Mouse (Mus musculus) left cerebral cortex, adult 18-20 months (tissue): ENCODE results near the gene Atp8b5. TPM values are rescaled to one million over a fixed set of nuclear protein-coding genes. Genes with fewer than 3 reads are reported as not detected.

ENCODE experiments used
- DNase-seq, 2 experiments: peaks; one replicate each; pipeline ENCODE4 v3.0.0; 2021 to 2022; ENCODE audit warnings: low spot score in 2 of 2, mixed read lengths in 1 of 2
- total RNA-seq, 2 experiments: library from RNA; stranded (reverse); gene quantifications; 2 replicates each; pipeline ENCODE4 v1.2.3; 2021

Gene Atp8b5
- total RNA-seq, 2 experiments from 2014 or later: 0.19 to 0.44 TPM

DNA sequence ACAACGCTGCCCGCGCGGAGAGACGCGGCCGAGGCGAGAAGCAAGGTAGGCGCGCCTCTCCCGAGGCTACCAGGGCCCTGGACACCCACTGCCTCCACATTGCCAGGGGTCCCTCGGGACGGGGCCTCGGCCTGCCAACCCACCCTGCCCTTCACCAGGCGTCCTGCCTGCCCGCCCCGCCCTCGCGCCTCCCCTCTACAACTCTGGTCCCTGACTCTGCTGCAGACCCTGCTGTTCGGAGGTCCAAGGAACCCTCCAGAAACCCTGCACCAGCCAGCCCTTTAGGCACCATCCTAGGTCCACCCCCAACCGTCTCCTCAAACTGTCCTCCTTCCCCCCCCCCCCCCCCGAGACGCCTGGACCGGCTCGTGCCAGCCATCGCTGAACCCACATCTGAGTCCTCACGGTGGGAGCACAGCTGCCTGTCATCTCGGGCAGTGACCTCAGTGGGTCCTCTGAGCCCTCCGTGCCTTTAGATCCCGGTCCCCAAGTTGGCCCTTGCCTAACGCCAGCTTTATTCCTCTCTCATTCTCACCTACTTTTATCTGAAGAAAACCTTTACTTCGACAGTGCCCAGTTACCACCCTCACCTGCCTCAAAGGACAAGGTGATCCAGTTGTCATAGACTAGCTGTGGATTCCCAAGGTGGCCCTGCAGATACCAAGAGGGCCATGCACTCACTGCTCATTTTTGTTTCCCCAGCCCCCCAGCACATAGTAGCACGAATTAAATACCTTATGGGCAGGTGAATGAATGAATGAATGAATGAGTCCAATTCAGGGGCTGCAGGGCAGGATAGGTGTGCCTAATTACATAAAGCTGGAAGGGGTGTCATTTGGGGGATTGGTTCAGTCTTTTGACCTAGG lies 115.4 kb downstream of the Atp8b5 start:
- DNase-seq: no peak

DNA sequence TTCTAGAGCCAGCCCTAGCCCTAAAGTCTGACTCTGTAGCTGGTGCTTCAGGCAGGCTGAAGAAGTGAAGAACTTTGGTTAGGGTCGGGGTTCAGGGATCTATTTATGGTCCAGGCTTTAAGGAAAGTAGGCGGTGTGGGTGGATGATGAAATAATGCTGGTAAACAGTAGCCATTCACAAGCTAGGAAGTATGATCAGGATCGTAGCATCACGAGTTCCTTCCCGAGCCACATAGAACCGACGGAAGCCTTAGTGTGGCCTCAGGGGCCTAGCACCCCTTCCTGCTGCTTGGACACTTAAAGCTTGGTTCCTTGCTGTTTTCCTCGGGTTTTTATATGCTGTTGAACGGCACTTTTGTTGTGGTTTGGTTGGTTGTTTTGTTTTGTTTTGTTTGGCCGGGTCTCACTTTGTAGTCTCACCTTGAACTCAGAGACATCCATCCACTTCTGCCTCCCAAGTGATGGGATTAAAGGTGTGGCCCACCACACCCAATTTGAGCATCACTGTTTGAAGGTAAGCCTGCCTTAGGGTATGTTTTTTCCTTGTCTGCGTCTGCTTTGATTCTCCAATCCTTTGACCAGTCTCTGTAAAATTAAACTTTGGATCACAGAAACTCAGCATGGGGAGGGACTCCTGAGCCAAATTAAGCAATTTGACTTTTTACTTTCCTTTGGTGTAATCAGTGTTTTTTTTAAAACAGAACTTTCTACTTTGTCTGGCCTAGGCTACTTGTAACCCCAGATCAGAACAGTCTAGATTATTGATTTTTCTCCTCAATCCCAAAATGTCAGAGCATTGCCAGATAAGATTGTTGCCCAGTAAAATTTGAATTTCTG lies 116.5 kb downstream of the Atp8b5 start:
- no peak for DNase-seq

DNA sequence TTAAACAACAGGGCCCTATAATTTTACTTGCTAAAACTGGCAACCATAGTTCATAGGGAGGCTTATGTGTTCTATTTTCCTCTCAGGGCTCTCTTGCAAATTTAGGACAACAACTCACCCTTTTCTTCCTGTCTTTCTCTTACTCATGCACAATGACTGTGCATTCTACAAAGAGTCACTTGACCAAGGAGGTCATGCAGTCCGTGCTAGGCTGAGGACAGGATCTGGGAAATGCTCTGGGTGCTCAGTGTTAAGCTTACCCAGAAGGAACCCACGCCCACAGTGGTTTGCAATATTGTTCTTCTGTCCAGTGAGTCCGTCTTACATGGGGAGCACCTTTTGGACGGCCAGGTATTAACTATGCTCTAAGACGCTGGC lies 117.1 kb downstream of the Atp8b5 start:
- no peak for DNase-seq

DNA sequence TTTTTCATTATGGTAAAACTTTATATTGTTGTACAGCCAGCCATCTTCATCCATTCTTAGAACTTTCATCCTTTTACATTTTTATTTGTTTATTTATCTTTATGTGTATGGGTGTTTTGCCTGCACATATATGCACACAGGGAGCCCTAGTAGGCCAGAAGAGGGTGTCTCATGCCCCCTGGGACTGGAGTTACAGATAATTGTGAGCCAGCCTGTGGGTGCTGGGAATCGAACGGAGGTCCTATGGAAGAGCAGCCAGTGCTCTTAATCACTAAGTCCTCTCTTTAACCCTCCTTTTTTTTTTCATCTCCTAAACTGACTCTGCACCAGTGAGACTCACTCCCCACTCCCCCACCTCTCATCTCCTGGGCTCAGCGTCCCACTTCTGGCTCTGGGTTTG lies 117.6 kb downstream of the Atp8b5 start:
- no peak for DNase-seq

DNA sequence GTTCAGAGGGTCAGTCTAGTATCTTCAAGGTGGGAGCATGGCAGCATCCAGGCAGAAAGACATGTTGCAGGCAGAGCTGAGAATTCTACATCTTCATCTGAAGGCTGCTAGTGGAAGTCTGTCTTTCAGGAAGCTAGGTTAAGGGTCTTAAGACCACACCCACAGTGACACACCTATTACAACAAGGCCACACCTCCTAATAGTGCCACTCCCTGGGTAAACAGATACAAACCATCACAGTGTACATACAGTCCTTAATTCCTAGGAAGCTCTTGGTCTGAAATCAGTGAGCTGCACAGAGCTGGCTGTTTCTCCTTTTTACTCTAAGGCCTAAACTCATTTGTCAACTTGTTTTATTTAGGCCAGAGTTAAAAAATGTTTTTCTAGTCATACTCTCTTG lies 120.0 kb downstream of the Atp8b5 start:
- DNase-seq: no peak

DNA sequence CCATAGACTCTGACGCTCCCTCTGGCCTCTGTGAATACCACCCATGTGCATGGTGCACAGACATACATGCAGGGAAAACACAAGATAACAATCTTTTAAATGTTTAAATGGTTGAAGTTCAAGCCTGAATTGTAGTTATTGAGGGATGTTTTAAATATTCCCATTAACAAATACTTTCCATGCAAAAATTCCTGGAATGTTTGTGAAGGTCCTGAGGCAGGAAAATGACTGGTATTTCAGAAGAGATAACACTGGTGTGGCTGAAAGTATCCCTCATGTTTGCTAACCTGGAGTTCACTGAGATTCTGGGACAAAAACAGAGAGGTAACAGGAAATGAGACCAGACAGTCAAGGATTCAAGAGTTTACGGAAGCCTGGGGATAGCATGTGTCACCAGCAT lies 122.4 kb downstream of the Atp8b5 start:
- DNase-seq: no peak

DNA sequence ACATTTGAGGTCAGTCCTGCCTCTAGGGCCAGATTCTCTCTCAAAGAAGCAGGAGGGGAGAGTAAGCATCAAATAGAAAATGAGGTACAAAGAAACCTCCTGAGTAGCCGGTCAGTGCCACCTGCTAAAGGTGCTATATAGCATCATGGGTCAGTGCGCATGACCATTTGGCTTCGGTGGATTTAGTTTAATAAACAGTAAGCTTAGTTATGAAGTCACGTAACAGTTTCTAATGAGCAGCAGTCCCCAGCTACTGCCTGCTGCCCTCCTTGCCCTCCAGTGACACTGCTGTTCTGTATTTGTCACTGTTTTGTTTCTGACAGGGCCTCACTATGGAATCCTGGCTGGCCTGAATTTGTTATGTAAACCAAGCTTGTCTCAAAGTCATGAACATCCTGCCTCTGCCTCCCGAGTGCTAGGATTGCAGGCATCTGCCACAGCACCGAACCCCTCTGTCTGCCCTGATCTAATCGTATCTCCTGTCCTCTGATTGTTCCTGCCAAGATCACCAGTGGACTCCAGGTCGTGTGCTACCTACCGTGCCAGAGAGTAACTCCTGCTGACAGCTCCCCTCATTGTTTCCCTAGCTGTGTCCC lies 123.0 kb downstream of the Atp8b5 start:
- no peak for DNase-seq

DNA sequence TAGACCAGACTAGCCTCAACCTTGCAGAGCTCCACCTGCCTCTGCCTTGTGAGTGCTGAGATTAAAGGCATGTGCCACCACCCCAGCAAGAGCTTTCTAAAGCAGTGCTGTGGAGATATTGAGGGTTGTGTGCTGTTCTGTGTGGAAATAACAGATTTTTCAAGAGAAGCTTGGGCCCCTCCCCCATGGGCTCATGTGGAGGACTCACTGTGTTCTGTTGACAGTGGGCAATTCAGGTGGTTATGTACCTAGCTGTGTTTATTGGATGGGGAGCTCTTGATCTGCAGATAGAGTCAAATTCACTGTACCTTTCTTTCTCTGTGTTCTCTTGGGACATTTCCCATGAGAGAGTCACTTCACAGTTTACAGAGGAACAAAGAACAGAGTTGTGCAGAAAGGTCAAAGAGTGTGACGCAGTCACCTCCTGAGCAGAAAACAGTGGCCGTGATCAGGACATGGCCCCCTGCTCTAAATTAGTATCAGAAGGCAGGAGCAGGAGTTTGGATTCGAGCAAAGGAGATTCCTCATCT lies 124.6 kb downstream of the Atp8b5 start:
- DNase-seq: no peak

DNA sequence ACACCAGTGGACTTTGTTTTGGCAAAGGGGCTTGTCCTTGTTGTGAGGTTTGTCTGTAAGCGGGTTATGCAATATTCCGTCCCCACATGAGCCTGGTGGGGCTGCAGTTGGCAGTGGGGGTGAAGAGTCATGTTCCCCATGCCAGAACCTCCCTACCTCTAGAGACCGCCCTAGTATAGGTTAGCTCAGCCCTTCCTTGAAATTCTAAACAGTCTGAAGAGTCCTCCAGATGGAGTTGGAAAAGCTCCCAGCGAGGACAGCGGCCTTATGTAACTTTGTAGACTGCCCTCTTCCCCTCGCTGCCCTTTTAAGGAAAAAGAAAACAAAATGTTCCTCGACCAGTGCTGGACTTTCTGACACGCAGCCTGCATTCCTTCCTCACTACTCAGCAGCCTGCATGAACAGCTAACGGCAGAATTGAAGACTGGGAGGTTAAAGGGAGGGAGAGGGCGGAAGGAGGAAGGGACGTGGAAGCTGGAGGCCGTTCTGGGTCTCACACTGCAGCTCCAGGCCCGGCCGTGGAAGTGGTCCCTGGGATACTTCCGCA lies 127.5 kb downstream of the Atp8b5 start:
- no peak for DNase-seq

DNA sequence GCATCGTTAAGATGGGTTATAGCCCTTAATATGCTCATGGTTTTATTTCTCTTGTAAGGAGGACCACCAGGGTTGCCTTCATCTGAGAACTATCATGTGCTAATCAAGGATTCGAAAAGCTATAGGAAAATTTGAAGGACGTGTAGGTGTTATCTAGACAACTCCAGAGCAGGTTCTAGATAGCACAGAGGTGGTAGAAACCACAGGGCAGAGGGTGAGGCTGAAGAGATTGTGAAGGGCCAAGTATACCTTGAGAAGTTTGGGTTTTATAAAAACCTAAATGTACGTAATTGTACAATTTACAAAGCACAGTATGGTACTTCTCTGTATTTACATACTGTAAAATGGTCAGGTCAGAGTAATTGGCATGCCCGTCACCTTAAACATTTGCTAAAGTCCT lies 128.2 kb downstream of the Atp8b5 start:
- no peak for DNase-seq

DNA sequence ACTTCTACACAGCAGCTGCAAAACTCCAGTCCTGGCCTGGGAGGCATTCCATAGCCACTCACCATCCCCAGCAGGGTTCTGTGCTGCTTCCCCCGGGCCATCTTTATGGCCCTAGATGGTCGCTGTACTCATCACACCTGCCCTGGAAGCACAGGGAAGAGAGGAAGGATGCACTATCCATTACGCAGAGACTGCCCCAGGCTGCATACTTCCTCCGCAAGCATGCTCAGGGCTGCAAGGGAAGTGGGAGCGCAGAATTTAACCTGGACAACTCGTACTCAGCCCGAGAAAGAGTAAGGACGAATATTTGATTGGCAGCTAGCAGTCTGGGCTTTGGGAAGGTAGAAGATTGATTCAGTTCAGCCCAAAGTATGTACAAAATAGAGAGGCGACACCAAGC lies 128.9 kb downstream of the Atp8b5 start:
- DNase-seq: no peak

DNA sequence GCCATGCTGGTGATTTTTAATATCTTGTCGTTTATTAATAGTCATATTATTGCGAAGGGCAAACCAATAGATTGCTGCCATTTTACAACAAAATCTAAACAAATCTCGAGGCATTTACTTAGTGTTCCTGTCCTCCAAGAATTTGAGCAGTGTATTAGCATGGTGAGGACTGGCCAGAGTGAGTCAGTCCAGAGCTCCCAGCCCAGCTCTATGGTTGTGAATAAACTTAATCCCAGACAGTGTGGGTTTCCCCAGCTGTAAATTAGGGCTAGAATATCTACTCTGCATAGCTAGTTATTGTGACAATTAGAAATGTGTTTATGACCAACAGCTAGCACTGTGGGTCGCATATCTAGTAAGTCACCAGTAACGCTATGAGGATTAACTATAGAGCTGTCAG lies 129.4 kb downstream of the Atp8b5 start:
- no peak for DNase-seq

DNA sequence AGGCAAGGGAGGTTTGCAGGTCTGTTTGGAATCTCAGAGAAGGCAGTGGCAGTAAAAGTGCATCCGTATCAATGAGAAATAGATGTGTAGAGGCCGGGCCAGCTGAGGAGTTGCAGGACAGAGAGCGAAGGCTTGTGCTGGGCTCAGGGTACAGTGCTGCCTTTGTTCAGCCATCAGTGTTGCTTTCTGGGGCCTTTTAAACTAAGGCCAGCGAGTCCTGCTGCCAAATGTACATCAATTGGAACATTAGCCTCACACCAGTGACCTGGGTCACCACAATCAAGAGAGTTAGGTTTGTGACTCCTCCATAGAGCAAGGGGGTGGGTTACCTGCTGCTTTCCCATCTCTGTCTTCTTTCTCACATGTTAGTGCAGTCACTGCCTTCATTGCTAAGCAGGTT lies 131.1 kb downstream of the Atp8b5 start:
- no peak for DNase-seq

DNA sequence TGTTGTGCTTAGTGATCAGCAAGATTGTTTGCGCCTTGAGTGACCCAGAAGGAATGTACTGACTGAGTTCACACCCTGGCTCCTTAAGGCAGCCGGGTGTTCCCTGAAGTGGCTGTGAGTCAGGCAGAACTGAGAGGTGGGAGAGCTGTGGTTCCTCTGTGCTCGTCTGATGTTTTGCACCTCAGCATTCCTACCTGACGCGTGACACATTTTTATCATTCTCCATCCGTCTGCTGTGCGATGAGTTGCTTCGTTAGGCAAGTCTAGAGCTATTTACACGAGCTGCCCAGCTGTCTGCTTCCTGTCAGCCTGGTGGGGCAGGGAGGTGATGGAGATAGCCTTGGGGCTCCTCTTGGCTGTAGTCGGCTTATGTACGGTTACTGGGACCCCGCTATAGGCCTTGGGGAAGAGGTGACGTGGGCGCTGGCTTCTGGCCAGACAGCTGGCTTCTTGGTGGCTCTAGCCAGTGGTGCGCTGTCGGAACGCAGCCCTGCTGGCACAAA lies 131.9 kb downstream of the Atp8b5 start:
- DNase-seq: peak in 1 of 2 experiments; percentile 49

DNA sequence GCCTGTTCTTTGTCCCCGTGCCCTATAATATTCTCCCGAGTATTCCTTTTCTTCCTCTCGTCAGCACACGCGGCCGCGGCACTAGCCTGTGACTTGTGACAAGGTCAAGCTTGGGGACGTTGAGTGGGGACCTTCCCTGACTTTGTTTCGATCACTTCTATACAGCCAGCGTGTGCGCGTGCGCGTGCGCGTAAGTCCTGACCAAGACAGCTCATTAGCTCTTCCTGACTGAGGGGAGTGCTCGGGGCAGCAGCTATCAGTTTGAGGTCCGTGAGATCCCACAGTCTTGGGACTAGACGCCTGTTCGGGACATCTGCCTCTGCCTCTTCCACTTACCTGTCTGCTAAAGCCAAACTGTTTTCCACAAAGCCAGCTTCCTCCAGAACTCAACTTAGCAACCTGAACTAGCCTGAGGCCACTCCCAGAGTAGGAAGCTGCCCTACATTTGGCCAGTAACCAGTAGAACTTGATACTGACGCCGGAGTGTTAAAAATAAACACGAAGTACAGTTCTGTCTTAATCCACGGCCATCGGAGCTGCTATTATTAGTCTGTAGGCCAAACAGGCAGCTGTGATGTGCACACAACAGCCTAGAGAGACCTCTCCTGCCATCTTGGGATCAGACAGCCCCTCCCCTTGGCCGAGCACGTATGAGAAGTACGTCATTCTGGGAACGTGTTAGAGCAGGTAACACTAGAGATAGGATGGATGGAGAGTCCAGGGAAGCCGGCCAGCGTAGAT lies 132.6 kb downstream of the Atp8b5 start:
- no peak for DNase-seq

DNA sequence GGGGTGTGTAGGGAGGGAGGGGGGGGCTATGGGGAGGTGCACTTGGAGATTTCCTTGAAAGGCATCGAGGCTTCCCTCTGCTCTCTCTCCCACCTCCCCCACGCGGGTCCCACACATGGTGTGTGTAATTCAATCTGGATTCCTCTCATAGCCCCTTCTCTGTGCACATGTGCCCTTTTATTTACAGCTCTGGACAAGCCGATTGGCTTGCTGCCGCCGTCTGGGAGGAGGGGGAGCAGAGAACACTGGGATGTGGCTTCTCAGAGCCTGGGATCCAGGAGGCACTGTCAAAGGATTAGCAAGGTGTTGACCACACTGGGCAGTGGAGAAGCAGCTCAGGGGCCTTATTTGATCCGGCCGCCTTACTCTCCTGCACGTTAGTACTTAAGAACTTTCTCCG lies 134.0 kb downstream of the Atp8b5 start:
- no peak for DNase-seq

DNA sequence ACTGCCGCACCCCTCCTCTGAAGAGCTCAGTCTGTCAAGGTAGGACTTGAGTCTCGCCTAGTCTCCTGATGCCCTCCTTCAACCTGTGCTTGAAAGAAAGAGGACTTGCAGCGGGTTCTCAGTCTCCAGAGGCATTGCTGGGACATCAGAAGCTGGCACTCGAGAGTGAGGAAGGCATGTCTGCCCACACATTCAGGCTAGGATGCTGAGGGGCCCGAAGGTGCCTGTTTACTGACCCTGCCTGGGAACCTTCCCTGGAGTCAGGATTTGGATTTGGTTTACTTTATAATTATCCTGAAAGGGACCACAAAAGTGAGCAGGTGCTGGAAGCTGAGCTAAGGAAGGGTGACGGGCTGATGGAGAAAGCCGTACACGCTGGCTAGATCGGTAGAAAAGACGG lies 134.5 kb downstream of the Atp8b5 start:
- no peak for DNase-seq

DNA sequence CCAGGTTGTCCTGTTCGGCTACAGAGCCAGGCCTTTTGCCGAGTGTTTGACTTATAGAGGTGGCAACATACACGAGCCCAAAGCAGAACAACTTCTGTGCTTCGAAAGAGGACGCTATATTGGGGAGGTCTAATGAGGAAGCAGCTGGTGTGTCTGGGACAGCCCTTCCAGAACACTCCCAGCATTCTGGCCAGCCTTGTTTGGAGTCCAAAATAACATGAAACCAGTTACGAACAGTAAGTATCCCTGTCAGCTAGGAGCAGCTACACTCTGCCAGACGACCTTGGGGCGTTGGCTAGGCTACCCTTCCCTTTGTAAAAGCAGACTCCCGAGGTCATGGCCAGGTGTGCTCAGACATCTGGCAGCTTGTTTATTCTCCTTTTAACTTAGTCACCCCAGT lies 135.3 kb downstream of the Atp8b5 start:
- no peak for DNase-seq

DNA sequence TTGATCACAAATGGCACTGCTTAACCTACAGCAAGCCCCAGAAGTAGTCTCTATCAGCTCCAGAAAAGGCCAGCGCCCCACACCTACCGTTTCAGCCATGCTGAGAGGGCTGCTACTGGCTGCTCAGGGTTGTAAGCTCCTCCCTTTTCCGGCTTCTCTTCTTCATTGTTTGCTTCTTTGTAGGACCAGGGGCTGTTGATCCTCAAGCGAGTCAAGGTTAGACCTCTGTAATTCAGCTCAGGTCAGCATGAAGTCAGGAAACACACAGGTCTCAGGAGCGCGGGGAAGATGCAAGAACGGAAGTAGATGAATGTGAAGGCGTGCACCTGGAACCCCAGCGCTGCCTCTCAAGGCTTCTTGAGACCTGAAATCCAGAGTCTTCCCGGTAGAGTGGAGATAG lies 137.7 kb downstream of the Atp8b5 start:
- no peak for DNase-seq

DNA sequence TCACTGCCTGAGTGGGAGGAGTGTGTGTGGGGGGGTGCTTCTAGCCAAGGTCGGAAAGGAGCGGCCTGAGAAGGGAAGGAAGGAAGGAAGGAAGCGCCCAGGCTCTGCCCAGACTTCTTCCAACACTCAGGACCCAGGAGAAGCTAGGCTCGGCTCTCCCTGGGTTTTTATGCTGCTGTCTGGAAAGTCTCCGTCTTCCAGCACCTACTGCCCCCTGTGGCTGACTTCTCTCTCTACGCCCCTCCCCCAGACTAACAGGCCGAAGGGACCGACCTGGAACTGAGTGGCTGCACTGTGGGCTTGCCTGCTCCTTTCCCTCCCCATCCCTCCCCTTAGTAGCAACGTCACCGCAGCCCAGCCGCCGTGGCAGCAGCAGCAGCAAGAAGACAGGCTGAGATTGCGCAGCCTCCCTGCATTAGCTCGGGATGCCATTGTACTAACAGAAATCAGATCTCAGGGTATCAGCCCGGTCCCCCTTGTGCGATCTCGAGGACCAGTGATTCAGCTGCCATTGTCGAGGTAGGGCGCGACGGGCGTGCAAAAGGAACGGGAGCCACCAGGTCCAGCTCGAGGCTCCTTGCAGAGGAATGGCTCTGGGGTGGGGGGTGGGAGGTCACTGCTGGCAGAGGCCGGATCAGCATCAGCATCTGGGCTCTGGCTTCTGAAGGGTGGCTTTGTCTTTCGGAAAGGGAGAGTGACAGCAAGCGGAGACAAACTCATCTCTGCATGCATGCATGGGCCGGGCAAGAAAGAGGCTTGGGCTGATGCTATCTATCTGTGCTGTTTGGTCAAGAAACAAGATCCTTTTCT lies 139.4 kb downstream of the Atp8b5 start:
- peak; percentile 68 to 77 for DNase-seq
